Mouse (Mus musculus): ENCODE measurements at regions not wholly inside any gene's neighbourhood (a gene's known extent, or its start where the extent isn't known, plus 50 kb on each side); places are given as distances from the start of the nearest gene placed in this dataset.

- TF ChIP-seq POLR2A (IDR thresholded peaks at IDR 0.05; ENCODE audit: insufficient read depth, low read depth, low read length) (no peak), CTCF (IDR thresholded peaks at IDR 0.05; ENCODE audit: insufficient read depth, low read depth, low read length) (no peak)
Measured at GRCm38 (mm10) chr5:101538410-101539253, 126.2 kb downstream of the Nkx6-1 start.

Measured in olfactory bulb, adult 2 months (tissue).